Mouse (Mus musculus) urinary bladder, postnatal 36 days (tissue): ENCODE data around the gene Ugt8a.

Experiments used
- DNase-seq, 2 experiments: peaks; one replicate each; pipeline ENCODE4 v3.0.0; 2022; ENCODE audit warnings: low spot score in 2 of 2, mixed read lengths in 1 of 2

Ugt8a gene

DNA sequence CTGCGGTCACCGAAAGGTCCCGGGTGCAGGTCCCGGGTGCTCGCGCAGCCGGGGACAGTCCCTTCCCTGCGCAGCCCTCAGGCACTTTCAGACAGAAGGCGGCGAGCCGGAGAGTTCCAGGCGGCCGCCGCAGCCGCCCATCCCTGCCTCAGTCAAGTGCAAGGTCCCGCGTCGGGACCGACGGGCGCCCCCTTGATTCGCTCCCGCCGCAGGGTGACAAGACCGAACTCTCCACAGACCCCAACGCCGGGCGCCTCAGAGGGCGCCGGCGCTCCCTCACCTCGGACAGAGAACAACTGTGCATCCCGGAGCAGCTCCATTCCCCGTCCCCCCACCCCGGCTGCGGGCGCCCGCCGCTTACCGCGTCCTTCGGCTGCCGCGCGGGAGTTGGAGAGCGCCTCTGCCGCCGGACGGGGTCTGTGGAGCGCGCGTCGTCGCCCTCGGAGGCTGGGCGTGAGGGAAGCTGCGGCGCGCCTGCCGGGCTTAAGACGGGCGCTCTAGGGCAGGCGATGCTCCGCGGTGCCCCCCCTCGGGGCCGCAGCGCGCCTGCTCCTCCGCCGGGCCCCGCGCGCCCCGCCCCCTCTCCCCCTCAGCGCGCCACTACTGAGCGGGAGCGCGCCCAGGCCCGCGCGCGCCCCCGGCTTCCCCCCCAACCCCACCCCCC, at the start of gene Ugt8a:
TSS of gene Ugt8a (minus strand) at position 528 of the 664 bp plus-strand sequence.
- DNase-seq, result no peak

DNA sequence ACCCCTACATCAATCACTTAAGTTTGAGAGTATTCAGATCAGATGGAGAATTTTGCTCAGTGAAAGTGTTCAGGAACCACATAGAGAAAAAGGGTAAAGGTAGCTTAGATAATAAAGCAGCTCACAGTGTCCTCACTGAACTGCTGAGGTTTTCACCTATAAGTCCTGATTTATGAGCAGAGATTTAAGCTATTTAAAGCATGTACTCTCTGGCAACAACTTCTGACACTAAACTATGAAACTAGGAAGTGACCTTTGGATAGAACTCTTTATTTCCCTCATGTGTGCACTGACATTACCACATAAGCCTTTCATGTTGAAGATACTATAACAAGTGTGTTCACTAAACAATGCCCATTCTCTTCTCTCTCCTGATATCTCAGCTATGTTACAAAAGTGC, 48.2 kb upstream of the Ugt8a start:
- no peak for DNase-seq

DNA sequence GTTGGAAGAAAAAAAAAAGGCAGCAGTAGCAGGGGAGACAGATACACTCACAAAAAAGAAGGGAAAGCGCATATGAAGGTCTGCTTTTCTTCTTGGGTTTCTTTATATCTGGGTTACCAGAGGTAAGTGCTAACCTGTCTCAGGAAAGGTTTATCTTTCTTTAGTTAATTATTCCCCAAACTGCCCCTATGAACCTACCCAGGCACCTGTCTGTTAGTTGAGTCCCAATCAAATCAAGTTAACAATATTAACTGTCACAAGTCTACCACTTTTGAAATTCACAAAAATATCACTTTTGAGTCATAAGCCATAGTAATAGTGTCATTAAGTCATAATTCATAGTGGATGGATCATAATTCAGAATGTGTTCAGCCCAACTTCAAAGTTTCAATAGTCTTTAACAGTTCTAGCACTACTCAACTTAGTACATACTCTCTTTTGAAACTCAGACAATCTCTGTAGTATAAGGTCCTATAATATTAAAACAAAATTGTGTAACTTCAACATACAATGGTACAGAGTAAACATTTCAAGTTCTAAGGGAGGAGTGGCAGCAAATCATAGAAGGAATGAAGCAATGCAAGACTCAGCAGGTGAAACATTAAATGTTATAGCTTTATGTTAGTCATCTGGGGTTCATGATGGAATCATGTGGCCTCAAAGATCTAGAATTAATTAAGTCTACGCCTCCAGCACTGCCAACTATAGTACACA, 45.4 kb upstream of the Ugt8a start:
- no peak for DNase-seq

DNA sequence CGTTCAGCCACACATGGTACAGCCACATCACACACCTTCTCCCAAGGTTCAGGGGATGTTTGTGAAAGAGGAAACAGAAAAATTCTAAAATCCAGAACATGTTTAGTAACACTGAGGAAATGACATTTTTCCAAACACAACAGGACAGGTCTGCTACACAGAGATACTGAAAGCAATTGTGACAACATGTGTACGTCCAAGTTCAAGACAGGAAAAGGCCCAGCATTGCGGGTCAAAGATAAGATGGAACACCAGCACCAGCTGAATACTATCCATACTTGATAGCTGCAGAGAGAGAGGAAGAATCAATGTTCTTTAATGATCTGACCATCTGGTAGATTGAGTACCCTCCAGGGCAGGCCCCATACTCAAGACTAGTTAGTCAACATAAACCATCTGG, 41.1 kb upstream of the Ugt8a start:
- no peak for DNase-seq

DNA sequence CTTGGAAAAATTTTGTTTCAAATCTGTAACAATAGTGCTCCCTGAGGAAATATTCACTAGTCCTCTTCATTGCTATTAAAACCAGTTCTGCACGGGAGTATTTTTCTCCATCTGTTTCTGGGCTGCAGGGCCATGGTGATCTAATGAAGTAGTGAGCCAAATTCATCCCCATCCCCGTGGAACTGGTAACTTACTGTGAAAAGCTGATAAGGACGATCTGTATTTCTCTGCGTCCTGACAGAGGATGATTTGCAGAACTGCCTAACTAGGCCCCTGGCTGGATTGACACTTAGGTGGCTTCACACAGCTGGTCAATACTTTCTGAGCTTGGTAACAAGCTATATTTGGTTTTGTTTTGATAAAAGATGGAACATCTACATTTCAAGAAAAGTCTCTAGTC, 37.5 kb upstream of the Ugt8a start:
- DNase-seq, result no peak

DNA sequence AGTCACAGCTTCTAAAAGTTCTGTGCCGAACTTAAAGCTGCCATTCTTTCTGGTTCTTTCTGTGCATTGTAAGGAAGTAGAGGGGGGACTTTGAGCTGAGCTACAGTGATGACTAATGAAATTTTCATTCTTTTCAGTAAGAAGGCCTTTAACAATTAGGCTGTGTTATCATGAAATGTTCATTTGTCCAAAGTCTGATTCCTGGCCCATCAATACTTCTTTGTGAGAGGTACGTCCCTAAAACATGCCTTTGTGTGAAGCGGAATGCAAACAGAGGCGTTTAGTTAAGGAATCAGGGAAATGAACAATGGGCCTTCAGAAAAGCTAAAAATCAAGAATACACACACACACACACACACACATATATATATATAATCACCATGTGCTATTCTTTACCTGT, 31.0 kb upstream of the Ugt8a start:
- no peak for DNase-seq

DNA sequence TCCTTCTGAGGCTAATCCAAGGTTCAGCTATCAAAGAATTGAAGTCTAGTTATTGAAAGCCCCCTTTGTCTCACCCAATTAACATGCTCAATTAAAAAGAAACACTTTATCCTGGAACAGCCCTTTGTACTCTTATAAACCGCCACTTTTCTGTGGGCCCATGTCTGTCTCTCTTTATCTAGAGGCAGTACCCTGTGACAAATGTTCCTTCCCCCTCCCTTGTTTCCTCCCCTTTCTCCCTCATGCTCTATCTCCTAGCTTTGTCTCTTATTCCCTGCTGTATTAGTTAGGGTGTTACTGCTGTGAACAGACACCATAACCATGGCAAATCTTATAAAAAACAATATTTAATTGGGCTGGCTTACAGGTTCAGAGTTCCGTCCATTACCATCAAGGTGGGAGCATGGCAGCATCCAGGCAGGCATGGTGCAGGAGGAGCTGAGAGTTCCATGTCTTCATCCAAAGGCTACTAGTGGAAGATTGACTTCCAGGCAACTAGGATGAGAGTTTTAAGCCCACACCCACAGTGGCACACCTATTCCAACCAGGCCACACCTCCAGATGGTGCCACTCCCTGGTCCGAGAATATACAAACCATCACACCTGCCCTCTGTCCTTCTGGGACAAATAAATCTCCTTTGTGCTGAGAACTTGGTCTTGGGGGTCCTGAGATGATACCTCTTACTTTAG, 17.9 kb upstream of the Ugt8a start:
- no peak for DNase-seq

DNA sequence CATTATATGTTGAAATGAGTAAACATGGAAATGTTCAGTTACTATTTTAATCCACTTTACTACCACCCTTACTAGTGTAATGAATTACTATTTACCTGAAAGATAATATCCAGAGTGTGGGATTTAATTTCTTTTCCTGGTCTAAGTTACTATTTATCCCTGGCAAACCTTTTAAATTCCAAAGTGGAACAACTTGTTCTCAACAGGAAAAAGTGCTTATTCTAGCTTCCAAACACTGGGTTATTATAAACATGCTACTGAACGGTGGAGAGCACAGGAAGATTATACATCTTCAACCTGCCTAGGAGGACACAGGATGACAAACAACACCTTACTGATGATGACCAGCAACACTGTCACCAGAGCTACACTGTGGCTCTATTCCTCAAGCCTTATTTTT, 16.5 kb upstream of the Ugt8a start:
- no peak for DNase-seq

DNA sequence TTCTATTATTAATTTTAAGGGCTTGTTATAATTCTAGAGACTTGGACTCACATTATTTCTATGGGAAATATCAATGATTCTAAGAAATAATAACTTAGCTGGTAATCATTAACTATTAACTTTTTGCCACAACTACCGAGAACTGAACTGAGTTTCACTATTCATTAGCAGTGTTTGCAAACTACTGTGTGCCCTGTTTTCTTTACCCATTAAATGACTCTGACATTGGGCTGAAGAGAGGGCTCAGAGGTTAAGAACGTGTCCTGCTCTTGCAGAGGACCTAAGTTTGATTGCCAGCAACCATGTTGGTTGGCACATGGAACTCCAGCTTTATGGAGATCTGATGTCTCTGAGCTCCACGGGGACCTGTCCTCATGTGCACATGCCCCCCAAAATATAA, 2.4 kb upstream of the Ugt8a start:
- DNase-seq, result no peak

DNA sequence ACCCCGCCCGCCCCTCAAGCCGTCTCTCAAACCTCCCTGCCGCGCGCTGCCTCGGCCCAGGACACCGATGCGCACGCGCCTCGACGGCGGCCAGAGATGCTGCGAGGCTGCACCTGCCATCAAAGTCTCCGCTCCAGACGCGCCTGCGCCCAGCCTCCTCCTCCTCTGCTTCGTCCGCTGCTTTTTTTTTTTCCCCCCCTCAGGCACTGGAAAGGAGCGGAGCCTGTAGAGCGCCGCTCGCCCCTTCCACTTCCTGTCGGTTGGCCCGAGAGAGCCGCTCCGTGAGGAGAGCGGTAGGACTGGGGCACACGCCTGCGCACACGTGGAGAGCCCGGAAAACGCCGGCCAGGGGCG, 314 bp upstream of the Ugt8a start:
- DNase-seq, result no peak

DNA sequence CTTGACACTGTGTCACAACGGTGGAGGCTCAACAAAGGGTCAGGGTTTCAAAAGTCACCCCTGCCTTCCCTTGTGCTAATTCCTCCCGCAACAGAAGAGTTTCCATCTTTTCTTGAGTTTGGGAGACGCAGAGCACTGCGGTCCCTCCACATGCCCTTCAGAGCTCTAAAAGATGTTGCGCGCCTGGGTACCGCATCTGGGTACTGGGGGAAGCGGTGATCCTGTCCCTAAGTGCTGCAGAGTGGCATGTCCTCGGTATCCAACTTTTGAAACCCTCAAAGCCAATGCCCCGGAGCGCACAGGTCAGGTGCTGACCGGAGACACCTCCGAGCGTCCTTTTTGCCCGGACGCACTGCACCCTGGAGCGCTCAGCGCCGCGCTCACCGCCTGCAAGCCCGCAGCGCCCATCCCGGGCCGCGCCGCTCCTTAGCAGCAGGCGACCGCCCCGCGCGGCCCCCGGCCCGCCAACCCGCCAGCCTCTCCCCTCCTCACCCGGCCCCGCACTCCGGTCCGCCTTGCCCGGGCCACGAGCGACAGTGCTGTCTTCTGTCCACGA, 805 bp downstream of the Ugt8a start:
- DNase-seq, result no peak

DNA sequence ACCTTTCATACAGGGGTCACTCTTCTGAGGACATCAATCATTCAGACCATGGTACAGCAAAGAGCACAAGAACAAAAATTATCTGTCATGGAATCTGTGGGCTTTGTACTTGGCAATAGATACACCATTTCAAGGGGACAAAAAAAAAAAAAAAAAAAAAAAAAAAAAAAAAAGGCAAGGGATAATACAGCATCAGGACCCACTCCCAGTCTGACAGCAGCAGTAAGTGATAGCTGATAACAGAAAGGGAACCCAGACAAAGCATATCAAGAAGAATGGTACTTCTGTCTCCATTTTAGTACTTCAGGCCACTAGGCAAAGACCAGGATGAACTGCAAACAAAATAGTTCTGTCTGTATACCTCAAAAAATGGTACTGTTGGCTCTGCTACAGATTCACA, 2.6 kb downstream of the Ugt8a start:
- DNase-seq, result no peak

DNA sequence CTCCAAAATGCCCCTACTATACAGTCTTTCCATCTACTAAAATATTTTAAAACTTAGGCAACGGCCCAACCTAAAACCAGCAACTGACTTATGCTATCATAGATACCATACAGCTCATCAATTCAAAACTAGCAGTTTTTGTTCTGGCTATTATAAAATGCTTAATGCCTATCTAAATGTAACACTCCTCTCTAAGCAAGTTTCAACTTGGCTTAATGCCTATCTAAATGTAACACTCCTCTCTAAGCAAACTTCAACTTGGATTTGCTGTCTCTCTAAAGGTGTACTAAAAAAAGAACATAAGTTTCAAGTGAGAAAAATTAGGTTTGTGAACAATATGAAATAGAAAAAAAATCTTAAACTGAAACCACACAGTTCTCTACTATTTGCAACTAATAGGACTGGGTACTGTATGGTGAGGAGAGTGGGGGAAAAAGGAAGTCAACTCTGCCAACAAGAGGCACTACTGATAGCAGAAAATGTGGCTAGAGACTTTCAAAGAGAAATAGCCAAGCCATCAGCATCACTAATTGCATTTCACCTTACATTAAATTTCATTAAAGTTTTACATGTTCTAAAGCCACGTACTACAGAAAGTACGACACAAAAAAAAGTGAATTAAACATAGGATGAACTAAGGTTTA, 5.7 kb downstream of the Ugt8a start:
- no peak for DNase-seq

DNA sequence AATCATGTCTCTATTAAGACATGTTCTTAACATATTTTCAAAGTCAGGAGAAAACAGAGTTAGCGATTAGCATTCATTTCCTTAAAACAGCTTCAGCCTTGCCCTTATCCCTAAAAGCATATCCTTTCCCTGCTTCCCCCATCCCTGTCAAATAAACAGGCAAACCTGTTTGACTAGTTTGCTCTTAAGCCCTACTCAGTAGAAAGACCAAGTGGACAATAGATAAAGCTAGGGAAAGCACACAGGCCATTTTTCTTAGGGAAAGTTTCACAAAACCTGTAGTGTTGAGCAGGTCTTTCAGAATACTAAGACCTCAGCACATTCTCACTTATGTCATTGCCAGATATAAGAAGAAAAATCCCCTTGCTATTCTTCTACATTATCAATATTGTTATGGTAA, 7.4 kb downstream of the Ugt8a start:
- DNase-seq, result no peak

DNA sequence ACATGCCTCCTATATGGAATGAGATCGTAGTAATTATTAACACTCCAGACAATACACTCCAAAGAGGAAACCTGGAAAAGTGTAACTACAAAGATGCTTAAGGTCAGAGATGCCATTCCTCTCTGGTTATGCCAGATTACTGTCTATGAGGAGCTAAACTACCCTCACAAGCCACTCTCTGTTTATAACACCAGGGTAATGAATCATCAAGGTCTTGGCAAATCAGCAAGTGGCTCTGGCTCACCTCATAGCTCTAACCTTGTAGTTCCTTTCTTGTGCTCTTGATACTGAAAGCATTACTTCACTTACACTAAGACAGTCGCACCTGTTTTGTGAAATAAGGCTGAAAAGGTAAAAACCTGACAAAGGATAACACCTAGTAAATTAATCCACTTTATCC, 17.5 kb downstream of the Ugt8a start:
- DNase-seq, result no peak

DNA sequence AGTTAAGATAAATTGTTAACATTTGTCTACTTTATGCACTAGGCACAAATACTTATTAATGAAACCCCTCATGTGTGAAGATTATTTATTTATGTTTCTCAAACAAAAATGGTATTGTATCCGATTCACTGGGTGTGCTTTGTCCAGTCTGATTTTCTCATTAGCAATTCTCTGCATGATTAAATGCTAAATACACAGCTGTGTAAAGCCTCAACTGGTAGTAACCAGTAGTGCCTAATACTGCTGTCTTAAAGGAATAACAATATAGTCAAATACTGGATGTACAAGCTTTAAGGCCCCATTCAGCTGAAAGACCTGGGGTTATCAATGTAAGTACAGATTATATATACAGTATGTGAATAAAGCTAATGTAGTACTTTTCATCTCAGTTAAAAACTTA, 39.4 kb downstream of the Ugt8a start:
- DNase-seq, result no peak

DNA sequence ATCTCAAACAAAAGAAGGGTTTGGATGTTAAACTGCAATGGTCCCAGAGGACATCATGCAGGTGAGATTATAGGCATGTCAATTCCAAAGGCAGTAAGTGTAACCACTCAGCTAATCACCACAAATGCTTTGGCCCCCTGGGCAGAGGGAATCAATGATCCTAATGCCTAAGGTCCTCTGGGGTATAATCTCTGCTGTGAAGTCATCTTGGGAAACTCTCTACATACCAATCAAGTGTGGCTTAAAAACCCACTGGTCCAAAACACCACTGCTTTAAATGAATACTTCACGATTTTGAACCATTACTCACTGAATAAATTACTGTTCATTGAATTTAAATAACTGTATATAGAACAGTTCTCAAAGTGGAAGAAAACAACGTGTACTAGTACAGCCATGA, 51.3 kb downstream of the Ugt8a start:
- DNase-seq, result no peak

DNA sequence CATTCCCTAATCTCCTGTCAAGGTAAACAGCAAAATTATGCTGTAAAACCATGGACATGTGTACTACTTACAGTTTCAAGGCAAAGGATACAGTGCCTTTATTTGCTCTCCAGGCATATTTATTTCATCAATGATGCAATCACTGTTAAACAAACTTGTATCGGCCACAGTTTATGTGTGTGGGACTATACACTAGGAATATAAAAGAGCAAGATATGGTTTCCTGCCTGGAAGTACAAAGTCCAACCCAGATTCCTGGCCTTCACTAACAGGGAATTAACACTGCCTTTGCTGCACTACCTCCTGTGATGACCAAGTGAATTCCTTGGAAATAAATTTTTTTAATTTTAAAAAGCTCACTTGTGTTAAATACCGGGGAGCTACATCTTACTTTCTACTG, 53.5 kb downstream of the Ugt8a start:
- no peak for DNase-seq

DNA sequence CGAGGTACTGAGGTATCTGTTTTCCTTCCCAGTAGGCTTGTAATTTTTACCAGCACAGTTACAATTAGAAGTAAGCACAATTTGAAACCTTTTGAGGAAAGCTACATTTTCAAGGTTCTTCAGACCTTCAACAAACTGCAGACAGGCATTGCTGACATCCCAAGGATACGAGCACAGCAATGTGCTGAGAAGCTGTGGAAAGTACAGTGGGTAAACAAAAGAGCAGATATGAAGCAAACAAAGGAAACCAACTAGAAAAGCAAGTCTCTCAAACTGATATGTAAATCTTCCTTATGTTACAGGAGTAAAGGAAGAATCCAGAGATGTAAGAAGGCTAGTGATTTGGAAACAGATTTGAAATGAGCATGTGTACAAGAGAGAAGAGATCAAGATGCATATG, 54.0 kb downstream of the Ugt8a start:
- no peak for DNase-seq

DNA sequence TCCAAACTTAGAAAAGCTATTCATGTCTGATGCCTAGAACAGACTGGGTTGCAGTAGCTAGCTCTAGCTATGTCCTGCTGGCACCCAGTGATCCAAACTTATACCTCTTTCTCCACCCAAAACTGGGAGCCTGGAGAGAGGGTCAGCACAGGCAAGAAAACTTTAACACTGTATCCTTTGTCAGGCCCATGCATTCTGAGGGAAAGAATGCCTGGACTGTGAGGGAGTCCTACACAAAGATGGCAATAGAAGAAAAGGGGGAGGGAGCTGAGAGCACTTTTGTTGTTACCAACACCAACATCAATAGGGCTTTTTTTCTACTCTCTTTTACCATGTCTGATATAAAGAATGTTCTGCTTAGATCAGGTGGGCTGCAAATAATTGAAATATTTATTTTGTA, 55.4 kb downstream of the Ugt8a start:
- DNase-seq, result no peak

DNA sequence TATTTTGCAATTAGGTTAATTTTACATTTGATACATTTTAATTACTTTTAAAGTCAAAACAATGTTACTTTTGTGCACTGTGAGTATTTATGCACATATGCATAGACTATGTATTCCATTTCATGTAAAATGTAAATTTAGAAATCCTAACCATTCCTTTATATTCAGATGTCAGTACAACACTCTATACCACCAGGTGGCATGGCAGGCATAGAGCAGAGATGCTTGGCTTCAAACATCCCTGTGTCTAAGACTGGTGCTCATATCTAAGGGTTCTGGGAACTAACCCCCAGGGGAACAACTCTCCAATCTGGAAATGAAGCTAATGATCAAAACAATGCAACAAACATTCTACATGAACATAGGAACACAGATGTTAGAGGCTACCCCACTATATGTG, 56.6 kb downstream of the Ugt8a start:
- no peak for DNase-seq

DNA sequence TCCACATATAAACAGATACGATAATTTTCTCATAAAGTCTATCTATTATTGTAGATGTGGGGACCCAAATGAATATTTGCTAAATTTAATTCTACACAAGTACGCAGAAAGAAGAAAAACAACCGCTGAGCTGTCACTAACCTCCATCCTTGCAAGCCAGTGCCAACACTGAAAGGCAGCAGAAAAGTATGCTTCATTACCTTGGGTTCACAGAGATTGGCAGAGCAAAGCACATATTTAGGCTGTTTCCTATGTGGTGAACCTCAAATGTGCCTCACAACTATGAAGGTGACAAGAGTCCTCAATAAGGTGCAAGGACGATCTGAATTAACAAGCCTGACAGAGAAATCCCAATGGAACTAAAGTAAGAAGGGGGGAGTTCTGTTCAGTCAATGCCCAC, 64.0 kb downstream of the Ugt8a start:
- no peak for DNase-seq

DNA sequence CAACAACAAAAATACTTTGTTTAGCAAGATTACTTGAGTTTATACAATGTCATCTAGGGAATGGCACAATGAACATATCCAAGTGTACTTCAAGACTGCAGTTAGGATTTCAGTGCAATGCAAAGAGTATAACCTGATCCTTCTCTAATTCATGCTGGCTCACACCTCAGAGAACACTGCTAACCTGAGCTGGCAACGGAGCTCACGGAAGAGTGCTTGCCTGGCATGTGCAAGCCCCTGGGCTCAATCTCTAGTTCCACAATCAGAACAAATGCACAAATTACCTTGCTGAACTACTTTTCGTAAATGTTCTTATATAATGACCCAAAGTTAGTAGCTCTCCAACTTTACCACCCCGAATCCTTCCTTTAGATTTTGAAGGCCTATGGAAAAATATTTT, 68.5 kb downstream of the Ugt8a start:
- DNase-seq, result no peak
